Mouse (Mus musculus): Measurements from ENCODE around the gene Atrn. TPM values are rescaled to one million over a fixed set of nuclear protein-coding genes. Genes with fewer than 3 reads are reported as not detected.

Atrn gene
- polyA plus RNA-seq, 1 experiment from 2014 or later, result 3.7 TPM

GRCm38 (mm10) chr2:130916521-130917147, 10.3 kb downstream of the Atrn start:
- H3K27me3 ChIP-seq (ENCODE audit: control insufficient read depth, insufficient read depth, low read length), result no peaks in the 10 kb centered on the region
- no peak overlapping the region for H3K4me3 ChIP-seq (ENCODE audit: low read depth, low read length)
- no peak overlapping the region for H3K9ac ChIP-seq (ENCODE audit: low read length)
- no peaks in the 10 kb centered on the region for H3K36me3 ChIP-seq (ENCODE audit: control insufficient read depth, insufficient read depth, low read length)
- H3K4me1 ChIP-seq (replicated peaks; ENCODE audit: control insufficient read depth, insufficient read depth), result no peaks in the 10 kb centered on the region
- DNase-seq (ENCODE audit: low spot score) (no peak), ATAC-seq (ENCODE audit: low FRiP score, low TSS enrichment) (no peak)
- H3K9me3 ChIP-seq (ENCODE audit: control insufficient read depth, low read length), result no peaks in the 10 kb centered on the region
- TF ChIP-seq CTCF (IDR thresholded peaks at IDR 0.05; ENCODE audit: low read depth), result no peak
- TF ChIP-seq EP300 (optimal IDR thresholded peaks at IDR 0.05), result no peak
- WGBS, result 30% methylated on average over 3 of the region's 3 CpGs
- no peak overlapping the region for H3K27ac ChIP-seq (replicated peaks)
- no peak overlapping the region for H3K4me2 ChIP-seq (replicated peaks; ENCODE audit: low read depth)

- no peak overlapping the region for H3K4me3 ChIP-seq (ENCODE audit: low read depth, low read length)
- DNase-seq (ENCODE audit: low spot score) (no peak), ATAC-seq (ENCODE audit: low FRiP score, low TSS enrichment) (no peak)
- H3K27me3 ChIP-seq (ENCODE audit: control insufficient read depth, insufficient read depth, low read length), result no peaks in the 10 kb centered on the region
- H3K27ac ChIP-seq (replicated peaks), result no peak overlapping the region
- H3K4me2 ChIP-seq (replicated peaks; ENCODE audit: low read depth), result no peak overlapping the region
- H3K4me1 ChIP-seq (replicated peaks; ENCODE audit: control insufficient read depth, insufficient read depth), result no peaks in the 10 kb centered on the region
- TF ChIP-seq EP300 (optimal IDR thresholded peaks at IDR 0.05) (no peak), CTCF (IDR thresholded peaks at IDR 0.05; ENCODE audit: low read depth) (no peak)
- no peak overlapping the region for H3K9ac ChIP-seq (ENCODE audit: low read length)
- H3K9me3 ChIP-seq (ENCODE audit: control insufficient read depth, low read length), result no peaks in the 10 kb centered on the region
- H3K36me3 ChIP-seq (ENCODE audit: control insufficient read depth, insufficient read depth, low read length), result no peaks in the 10 kb centered on the region
- WGBS, result 76% methylated on average over 1 of the region's 1 CpGs
Observed at GRCm38 (mm10) chr2:130917686-130918085, 11.4 kb downstream of the Atrn start.

GRCm38 (mm10) chr2:130919062-130919593, 12.8 kb downstream of the Atrn start:
- H3K36me3 ChIP-seq (ENCODE audit: control insufficient read depth, insufficient read depth, low read length), result no peaks in the 10 kb centered on the region
- H3K4me1 ChIP-seq (replicated peaks; ENCODE audit: control insufficient read depth, insufficient read depth), result no peaks in the 10 kb centered on the region
- no peaks in the 10 kb centered on the region for H3K9me3 ChIP-seq (ENCODE audit: control insufficient read depth, low read length)
- H3K27ac ChIP-seq (replicated peaks), result no peak overlapping the region
- WGBS, result 60% methylated on average over 5 of the region's 5 CpGs
- H3K4me3 ChIP-seq (ENCODE audit: low read depth, low read length), result no peak overlapping the region
- H3K27me3 ChIP-seq (ENCODE audit: control insufficient read depth, insufficient read depth, low read length), result no peaks in the 10 kb centered on the region
- no peak overlapping the region for H3K9ac ChIP-seq (ENCODE audit: low read length)
- ATAC-seq (ENCODE audit: low FRiP score, low TSS enrichment), result no peak
- DNase-seq (ENCODE audit: low spot score), result no peak
- TF ChIP-seq EP300 (optimal IDR thresholded peaks at IDR 0.05), result no peak
- no peak overlapping the region for H3K4me2 ChIP-seq (replicated peaks; ENCODE audit: low read depth)

GRCm38 (mm10) chr2:130924950-130925349, 18.7 kb downstream of the Atrn start:
- DNase-seq (ENCODE audit: low spot score), result no peak
- TF ChIP-seq CTCF (IDR thresholded peaks at IDR 0.05; ENCODE audit: low read depth) (no peak), EP300 (optimal IDR thresholded peaks at IDR 0.05) (no peak)
- 46% methylated on average over 2 of the region's 2 CpGs for WGBS
- Histone ChIP-seq H3K4me3 (ENCODE audit: low read depth, low read length) (no peak overlapping the region), H3K36me3 (ENCODE audit: control insufficient read depth, insufficient read depth, low read length) (no peaks in the 10 kb centered on the region), H3K9me3 (ENCODE audit: control insufficient read depth, low read length) (no peaks in the 10 kb centered on the region), H3K27me3 (ENCODE audit: control insufficient read depth, insufficient read depth, low read length) (no peaks in the 10 kb centered on the region), H3K4me2 (replicated peaks; ENCODE audit: low read depth) (no peak overlapping the region), H3K27ac (replicated peaks) (no peak overlapping the region), H3K4me1 (replicated peaks; ENCODE audit: control insufficient read depth, insufficient read depth) (no peaks in the 10 kb centered on the region), H3K9ac (ENCODE audit: low read length) (no peak overlapping the region)
- peak; percentile 78 for ATAC-seq (ENCODE audit: low FRiP score, low TSS enrichment)

- Histone ChIP-seq H3K9ac (ENCODE audit: low read length) (no peak overlapping the region), H3K4me2 (replicated peaks; ENCODE audit: low read depth) (no peak overlapping the region), H3K4me1 (replicated peaks; ENCODE audit: control insufficient read depth, insufficient read depth) (no peaks in the 10 kb centered on the region), H3K9me3 (ENCODE audit: control insufficient read depth, low read length) (no peaks in the 10 kb centered on the region), H3K27me3 (ENCODE audit: control insufficient read depth, insufficient read depth, low read length) (no peaks in the 10 kb centered on the region), H3K4me3 (ENCODE audit: low read depth, low read length) (no peak overlapping the region), H3K27ac (replicated peaks) (no peak overlapping the region), H3K36me3 (ENCODE audit: control insufficient read depth, insufficient read depth, low read length) (no peaks in the 10 kb centered on the region)
- WGBS, result 73% methylated on average over 4 of the region's 4 CpGs
- ATAC-seq (ENCODE audit: low FRiP score, low TSS enrichment), result peak; percentile 83
- no peak for TF ChIP-seq CTCF (IDR thresholded peaks at IDR 0.05; ENCODE audit: low read depth)
- TF ChIP-seq EP300 (optimal IDR thresholded peaks at IDR 0.05), result no peak
- DNase-seq (ENCODE audit: low spot score), result peak; percentile 41
Observed at GRCm38 (mm10) chr2:130928031-130928430, 21.7 kb downstream of the Atrn start.

- no peak for DNase-seq (ENCODE audit: low spot score)
- H3K4me3 ChIP-seq (ENCODE audit: low read depth, low read length), result no peak overlapping the region
- H3K9ac ChIP-seq (ENCODE audit: low read length), result no peak overlapping the region
- no peak for TF ChIP-seq EP300 (optimal IDR thresholded peaks at IDR 0.05)
- ATAC-seq (ENCODE audit: low FRiP score, low TSS enrichment), result peak; percentile 78
- no peaks in the 10 kb centered on the region for H3K9me3 ChIP-seq (ENCODE audit: control insufficient read depth, low read length)
- no peaks in the 10 kb centered on the region for H3K36me3 ChIP-seq (ENCODE audit: control insufficient read depth, insufficient read depth, low read length)
- no peaks in the 10 kb centered on the region for H3K4me1 ChIP-seq (replicated peaks; ENCODE audit: control insufficient read depth, insufficient read depth)
- H3K27ac ChIP-seq (replicated peaks), result no peak overlapping the region
- no peaks in the 10 kb centered on the region for H3K27me3 ChIP-seq (ENCODE audit: control insufficient read depth, insufficient read depth, low read length)
- no peak overlapping the region for H3K4me2 ChIP-seq (replicated peaks; ENCODE audit: low read depth)
Observed at GRCm38 (mm10) chr2:130928530-130928929, 22.2 kb downstream of the Atrn start.
